Mouse (Mus musculus): ENCODE measurements at regions not wholly inside any gene's neighbourhood (a gene's known extent, or its start where the extent isn't known, plus 50 kb on each side); places are given as distances from the start of the nearest gene placed in this dataset.

DNA sequence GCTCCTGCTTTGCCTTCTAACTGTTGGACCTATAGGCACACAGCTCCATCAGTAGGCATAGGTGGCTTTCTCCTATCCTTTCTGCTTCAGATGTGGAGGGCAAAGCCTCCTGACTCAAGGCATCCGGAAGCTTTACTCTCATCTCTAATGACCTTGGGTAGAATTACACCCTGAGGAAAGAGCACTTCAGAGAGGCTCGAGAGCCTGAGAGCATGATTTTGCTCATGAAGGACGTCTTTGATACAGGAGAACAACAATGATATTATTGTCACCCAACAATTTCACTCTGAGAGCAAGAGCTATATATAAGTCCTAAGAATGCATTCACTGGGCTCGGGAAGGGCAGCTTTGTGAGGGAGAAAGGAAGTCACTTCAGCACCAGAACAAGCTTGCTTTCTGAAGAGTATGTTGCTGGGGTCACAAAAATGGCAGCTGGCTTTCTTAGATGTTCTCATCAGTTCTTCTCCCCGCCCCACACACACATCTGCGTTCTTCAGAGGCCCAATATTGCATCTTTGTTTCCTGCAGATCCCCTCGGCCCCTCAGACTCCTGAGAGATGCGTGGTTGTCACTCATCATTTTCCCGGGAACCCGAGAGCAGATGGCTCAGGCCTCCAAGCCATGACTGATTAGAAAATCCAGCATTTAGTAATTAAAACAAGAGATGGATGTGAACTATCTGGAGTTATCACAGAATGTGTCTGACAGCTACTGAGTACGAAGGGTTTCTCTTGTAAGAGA lies 110.7 kb upstream of the Tgfbr2 start:
- DNase-seq (ENCODE audit: low spot score in 2 of 2) = no peak

DNA sequence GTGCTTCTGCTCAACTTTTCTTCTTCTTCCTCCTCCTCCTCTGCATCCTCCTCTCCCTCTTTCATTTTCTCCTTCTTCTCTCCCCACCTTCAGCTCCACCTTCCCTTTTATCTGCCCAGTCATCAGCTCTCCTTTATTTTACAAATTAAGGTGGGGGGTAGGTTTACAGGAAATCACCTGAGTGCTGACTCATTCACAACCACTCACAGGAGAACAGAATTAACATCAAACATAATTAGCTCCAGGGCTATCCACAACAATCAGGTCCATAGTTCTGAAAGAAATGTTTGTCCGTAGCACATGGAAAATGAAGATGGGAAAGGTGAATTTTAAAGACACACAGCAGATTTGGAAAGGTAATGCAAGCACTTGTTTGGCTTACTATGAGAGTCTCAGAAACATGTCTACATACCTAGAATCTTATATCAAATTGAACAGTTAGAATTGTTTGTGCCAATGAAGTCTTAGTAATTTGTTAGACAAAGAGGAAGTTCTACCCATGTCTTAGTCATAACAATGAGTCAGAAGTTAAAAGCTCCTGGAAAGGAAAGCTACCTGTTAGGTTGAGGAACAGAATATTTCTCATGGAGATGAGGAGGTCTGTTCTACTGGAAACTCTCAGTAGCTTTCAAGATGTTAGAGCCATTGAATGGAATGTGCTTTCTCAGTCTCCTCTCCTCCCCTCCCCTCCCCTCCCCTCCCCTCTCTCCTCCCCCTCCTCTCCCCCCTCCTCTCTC lies 108.8 kb upstream of the Tgfbr2 start:
- no peak for DNase-seq (ENCODE audit: low spot score in 2 of 2)

DNA sequence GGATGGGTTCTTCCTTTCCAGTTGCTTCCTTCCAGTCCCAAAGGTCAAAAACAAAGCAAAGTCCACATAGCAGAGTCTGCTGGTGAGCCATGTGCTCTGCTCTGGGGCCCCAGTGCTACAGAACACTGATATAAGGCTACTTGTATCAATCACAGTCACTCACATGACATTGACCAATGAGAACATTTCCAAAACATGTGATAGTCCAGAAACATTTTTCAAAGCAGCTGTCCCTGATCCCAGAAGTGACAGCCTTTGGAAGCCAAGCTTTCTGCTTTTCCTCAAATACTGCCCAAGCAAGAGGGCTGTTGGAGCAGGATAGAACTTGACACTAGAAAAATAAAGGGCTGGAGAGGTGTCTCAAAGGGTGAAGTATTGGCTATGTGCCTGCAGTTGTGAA lies 106.5 kb upstream of the Tgfbr2 start:
- DNase-seq (ENCODE audit: low spot score in 2 of 2) = no peak

DNA sequence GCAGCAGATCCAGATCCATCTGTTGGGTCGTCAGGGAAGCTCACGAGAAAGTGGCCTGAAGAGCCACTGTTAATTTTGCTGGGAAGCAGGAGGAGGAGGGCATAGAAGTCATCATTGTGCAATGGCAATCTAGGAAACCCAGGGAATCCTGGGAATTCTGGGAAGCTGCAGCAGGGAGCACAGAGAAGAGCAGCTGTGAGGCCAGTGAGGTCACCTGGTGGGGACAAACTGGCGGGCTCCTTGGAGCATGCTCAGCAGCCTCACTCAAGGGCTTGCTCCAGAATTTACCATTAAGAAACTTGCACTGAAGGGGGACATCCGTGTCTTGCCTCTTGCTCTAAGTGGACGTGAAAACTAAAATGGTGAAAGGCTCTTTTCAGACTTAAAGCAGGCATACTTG lies 105.0 kb upstream of the Tgfbr2 start:
- DNase-seq (ENCODE audit: low spot score in 2 of 2) = no peak

DNA sequence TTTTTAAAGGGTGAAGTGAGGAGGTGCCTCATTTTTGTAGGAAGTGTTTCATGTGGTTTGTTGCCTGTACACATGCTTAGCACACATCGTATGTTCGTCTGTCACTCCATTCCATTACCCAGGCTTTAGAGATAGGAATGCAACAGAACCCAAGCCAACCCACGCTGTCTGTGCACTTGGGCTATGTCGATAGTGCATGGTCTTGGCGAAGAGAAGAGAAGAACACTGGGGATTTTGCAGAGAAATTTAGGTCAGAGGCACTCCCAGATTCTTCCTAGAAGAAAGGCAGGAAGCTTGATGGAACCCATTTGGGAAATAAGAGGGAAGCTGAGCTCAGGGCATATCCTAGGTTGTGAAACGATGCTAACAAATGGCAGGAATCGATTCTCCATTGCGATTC lies 103.7 kb upstream of the Tgfbr2 start:
- DNase-seq (ENCODE audit: low spot score in 2 of 2) = no peak

DNA sequence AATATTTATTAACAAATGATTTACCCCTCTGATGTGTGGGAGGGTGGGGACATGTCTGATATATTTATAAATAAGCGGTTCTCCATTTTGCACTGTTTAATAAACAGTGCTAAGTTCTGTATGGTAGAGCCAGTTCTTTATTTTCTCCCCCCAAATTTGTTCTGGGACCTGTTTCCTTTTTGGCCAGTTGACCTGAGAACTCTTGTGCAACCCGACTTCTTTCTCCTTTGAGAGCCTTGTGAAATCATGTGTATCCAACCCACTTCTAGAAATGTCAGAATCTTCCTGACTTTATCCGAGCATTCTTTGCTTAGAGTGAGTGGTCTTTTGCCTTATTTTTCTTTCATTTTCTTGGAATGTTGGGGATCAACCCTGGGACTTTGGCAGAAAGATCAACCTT lies 102.6 kb upstream of the Tgfbr2 start:
- DNase-seq (ENCODE audit: low spot score in 2 of 2) = no peak

DNA sequence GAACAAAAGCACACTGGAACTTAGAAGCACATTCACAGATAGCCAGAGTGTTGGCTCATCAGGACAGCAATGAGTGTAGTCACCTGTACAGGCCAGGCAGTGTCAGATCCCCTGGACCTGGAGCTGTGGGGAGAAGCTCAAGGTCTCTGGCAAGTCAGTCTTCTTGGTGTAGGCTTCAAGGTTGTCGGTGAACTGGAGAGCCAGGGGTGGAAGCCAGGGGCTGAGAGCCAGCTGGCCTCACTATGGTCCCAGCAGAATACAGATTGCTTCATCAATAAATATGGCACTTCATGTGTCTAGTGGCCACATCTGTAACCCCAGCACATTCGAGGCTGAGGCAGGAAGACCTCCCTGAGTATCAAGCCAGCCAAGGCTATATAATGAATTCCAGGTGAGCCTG lies 101.0 kb upstream of the Tgfbr2 start:
- DNase-seq (ENCODE audit: low spot score in 2 of 2) = no peak

DNA sequence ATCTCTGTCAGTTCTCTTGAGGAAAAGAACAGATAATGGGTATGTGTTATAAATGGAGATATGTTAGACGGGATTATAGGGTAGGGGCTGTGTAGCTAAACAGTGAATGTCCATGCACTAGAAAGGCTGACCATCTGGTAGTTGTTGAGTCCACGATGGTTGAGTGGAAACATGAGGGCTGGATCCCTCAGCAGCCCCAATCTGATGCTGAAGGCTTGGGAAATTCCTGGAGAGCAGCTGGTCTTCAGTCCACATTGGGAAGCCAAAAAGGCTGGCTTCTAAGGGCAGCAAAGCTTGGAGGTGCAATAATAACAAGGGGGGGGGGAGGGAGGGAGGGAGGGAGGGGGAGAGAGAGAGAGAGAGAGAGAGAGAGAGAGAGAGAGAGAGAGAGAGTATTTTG lies 97.3 kb upstream of the Tgfbr2 start:
- no peak for DNase-seq (ENCODE audit: low spot score in 2 of 2)

DNA sequence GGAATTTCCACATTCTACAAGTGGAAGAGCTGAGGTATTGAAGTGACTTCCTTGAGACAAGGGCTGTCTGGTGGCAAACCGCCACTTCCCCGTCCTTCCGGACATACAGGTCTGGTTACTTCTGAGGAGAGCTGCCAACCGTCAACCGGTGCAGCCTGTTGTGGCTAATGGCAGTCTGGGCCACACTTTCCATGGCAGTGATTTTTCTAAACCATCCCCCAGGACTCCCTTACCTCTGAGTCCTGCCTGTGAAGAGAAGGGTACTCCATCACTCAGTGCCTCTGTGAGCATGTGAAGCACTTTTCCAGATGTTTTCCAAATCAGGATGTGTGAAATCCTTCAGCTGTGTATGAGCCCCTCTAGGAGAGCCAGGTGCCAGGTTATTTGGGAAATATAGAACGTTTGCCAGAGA lies 95.3 kb upstream of the Tgfbr2 start:
- no peak for DNase-seq (ENCODE audit: low spot score in 2 of 2)

DNA sequence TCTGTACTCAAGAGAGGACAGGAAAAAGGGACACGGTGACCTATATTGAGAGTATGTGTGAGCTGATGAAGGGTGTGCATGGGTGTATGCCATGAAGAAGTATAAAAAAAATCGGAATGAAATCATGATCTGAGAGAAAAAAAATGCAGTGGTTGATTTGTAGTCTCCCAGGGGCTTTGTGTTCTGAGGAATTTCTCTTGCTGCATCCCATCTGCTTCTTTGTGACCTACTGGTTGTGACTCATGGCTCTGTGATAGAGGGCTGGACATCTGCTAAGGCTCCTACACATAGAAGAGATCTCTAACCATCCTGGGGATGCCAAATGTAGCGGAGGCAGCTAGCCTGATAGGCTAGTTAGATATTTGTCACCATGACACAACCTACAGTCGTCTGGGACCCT lies 92.3 kb upstream of the Tgfbr2 start:
- no peak for DNase-seq (ENCODE audit: low spot score in 2 of 2)

DNA sequence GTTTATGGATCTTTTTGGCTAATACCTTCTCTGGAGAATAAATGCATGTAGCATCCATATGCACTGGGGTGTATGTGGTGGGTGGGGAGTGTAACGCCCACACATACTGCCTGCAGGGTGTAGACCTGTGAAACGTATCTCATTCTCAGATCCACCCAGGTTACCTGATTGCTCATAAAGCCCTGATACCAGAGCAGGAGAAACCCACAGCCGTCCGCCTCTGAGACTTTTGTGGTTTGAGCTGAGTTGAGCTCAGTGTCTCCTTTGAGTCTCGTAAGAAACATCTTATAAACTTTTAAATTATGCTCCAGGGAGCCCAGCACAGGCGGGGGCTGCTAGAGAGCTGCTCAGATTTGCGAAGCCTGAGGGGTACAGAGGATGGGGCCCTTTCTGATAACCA lies 88.7 kb upstream of the Tgfbr2 start:
- DNase-seq (ENCODE audit: low spot score in 2 of 2) = no peak

DNA sequence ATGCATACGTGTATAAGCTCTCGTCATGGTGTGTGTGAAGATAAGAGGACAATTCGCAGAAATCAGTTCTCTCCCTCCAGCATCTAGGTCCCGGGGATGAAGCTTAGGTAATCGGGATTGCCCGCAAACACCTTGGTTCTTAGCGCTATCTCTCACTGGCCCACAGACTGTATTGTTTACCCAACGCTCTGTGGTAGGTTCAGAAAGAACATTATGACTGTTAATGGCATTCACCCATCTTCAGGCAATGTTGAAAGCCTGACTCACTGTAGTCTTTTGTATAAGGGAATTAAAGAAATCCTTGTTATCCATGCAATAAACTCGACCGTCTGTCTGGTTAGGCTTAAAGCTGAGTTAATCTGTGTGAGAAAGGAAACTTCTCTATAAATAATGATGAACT lies 84.4 kb upstream of the Tgfbr2 start:
- no peak for DNase-seq (ENCODE audit: low spot score in 2 of 2)

DNA sequence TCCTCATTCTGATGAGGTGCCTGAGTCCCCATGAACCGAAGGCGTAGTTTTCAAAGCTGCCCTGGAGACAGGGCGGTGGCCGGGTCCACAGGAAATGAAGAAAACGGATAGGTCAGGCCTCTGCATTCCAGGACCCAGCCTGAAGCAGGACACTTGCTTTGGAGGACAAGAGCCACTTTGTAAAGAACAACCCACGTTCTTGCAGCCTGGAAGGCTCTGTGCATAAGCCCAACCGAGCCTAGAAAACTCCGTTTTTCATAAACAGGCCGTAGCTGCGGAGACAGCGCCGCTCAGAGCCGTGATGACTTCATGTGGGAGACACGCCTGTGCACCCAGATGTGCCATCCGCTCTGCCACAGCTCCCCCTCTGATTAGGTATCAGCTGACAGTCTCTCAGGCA lies 78.4 kb upstream of the Tgfbr2 start:
- DNase-seq (ENCODE audit: low spot score in 2 of 2) = no peak

DNA sequence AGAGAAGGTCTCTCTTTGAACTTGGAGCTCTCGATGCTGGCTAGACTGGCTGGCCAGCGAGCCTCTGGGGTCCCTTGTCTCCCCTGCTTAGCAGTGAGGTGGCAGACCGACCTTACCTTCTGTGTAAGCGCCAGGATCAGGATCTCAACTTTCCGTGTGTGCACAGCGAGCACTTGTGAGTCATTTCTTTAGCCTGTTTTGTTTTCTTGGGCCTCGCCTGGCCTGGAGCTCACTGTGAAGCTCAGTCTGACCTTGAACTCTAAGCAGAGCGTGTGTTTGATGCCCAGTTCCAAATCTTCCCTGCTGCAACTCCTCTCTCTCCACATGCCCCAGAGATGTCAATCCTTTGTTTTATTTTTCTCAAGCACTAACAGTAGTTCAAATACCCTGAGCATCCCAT lies 77.6 kb upstream of the Tgfbr2 start:
- DNase-seq (ENCODE audit: low spot score in 2 of 2) = no peak

DNA sequence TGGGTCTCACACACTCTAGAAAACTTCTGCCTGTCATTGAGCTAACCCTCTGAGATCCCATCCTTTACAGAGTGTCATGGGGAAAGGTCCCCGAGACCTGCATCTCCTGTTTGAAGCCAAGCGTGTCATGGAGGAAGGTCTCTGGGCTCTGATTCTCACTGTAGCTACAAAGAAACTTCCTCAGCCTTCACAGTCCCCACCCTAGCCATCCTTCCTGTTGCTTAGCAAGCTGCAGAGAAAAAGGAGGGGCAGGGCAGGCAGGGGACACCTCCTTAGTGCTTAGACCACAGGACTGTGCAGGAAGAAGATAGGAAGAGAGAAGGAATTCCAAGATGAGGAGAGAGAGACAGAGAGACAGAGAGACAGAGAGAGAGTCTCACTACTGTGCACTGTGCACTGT lies 74.6 kb upstream of the Tgfbr2 start:
- DNase-seq (ENCODE audit: low spot score in 2 of 2) = no peak

DNA sequence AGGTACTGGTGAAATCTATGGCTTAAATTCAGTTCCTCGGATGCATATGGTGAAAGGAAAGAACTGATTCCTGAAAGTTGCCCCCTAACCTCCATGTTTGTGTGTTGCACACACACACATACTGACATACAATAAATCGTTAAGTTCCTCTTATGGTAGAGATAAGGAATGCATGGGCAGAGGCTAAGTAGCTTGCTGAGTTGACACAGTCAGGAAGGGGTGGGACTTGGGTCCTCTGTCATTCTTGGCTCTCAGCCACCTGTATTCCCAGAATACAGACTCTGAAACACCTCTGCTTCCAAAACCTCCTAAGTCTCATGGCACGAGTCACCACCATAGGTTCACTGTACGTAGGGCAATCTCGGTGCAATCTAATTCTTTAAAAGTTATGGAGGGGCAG lies 70.0 kb upstream of the Tgfbr2 start:
- DNase-seq (ENCODE audit: low spot score in 2 of 2) = no peak

DNA sequence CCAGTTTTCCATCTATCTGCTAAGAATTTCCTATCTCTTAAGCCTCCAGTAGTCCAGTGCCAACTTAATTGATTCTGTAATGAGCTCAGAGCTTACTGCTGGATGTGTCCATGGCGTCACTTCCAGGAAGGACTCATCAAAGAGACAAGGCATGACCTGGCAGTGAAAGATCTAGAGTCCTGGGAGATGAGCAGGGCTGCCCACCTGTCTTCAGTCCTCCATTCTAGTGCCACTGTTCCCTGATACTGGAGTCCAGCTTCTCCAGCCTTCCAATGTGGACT lies 69.4 kb upstream of the Tgfbr2 start:
- DNase-seq (ENCODE audit: low spot score in 2 of 2) = no peak

DNA sequence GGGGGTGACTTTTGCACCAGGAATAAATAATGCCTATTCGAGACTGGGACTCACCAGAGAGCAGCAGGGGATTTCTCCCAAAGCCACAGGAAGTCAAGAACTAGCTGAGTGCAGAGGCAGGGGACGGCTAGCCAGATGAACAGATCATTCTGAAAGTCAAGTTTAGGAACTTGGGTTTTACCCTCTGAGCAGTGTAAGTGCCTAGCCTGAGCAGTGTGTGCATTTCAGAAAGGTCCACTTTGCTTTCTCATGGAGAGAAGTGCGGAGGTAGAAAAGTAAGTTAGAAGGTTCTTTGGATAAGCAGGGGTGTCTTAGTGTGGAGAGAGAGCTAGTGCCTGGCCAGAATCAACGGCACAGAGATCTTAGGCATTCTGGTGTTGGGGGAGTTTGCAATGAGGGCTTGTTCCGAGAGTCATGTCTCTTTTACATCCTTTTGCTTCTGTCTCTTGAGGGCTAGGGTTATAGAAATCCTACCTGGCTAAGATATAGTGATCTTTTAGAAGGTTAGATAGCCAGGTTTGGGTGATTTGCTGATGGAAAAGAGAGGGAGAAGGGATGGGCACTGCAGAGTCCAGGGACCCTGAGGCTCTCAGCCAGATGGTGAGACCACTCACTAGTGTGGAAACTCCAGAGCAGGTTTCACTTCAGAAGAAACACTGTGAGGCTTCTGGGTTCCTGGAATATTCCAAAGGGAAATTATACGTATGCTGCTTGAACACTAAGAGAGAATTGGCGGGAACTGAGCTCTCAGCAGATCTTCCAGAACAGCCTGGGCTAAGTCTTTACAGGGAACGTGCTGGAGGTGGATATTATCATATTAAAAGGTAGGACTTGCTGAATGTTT lies 68.8 kb upstream of the Tgfbr2 start:
- DNase-seq (ENCODE audit: low spot score in 2 of 2) = no peak

DNA sequence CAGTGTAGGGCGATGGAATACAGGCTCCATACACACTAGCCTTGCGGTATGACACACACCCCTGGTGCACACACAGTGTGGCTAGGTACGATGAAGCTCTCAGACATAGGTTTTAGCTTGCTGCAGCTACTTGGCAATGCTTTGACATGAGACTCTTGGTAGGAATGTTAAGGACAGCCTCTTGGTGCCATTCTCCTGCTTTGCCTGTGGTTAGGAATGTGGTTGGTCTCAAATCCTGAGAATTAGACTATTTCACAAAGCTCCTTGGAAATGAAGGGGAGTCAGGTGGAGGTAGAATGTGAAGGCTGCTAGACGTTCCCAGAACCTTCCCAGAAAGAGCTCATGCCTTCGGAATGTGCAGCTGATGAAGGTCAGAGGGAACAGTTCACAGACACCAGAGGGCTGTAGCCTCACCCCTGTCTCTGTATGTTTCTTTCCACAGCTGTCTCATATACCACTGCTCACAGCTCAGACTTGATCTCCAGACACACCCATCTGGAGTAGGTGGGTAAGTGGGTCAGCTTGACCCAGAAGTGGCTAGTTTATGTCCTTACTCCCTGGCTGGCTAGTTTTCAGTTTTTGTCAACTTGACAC lies 66.9 kb upstream of the Tgfbr2 start:
- no peak for DNase-seq (ENCODE audit: low spot score in 2 of 2)

DNA sequence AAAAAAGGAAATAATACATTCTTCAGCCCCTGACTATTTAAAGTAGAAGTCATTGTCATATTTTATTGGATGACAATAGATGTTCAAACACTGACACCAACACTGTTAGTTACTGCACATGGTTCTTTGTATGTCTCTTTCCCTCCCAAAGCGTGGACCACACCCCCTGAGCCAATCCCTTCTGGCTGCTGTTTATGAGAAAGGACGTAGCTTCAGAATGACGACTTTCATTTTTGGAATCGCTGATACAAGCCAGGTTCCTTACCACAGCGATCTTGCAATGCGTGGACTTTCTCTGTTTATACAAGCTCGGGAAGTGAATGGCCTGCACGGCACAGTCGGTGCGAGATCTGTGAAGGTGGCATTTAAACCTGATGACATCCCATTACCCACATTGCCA lies 66.1 kb upstream of the Tgfbr2 start:
- DNase-seq (ENCODE audit: low spot score in 2 of 2) = no peak

DNA sequence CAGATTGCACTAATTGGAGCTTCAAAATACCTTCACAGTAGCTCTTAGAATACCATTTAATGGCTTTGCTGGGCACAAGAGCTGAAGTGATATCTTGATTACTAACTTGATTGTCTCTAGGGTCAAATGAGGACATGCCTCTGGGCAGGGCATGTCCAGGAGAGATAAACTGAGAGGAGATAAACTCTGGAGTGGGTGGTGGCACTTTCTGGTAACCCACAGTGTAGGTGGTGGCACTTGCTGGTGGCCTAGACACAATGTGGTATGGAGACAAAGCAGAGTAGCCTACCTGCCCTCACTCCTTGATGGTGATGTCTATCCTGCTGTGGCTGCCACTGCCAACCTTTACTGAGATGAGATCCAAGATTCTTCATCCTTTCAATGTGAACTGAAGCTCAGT lies 61.7 kb upstream of the Tgfbr2 start:
- no peak for DNase-seq (ENCODE audit: low spot score in 2 of 2)

DNA sequence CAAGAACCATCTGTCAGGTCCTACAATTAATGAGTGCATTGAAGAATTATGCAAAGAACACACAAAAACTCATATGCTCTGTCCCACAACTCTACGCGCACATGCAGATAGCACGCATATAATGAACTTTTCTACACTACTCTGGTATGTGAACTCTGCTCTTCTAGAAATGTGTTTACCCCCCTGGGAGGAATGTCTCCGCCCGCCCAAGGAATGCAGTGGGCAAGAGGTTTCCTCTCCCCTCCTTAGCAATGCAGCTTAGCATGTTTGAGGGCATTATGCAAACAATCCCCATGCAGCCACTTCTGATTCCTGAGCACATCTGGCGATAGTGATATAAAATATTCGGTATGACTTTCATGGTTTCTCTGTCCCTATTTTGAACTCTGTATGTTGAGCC lies 59.0 kb upstream of the Tgfbr2 start:
- DNase-seq (ENCODE audit: low spot score in 2 of 2) = no peak

DNA sequence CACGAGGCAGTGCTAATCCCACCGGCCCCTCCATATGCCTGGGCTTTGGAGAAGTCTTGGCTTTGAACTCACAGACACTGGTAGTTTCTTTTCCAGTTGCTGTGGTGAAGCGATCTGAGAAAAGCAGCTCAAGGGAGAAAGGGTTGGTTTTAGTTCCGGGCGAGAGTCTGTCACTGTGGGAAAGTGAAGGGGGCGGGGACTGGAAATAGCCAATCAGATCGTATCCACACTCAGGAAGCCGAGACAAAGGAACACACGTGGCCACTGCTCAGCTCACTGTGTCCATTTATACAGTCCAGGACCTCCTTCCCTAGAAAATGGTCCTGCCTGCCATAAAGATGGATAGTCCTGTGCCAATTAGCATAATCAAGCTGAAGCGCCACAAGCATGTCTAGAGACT lies 57.2 kb upstream of the Tgfbr2 start:
- DNase-seq (ENCODE audit: low spot score in 2 of 2) = no peak
